20 mouse cellular contexts compared by ENCODE assay signal in genomic region chr5:141131906-141132305, GRCm38 (mm10).
DNase-seq lines count a peak whose midpoint lies in the region; ATAC-seq and TF ChIP-seq lines count a peak whose summit lies in the region.
"Had no signal": no experiment of that assay in that cellular context is flagged by ENCODE, and none has a peak within 500 bp of the region (broad histone marks: within the 10 kb centered on the region; RNA-seq: fewer than 3 reads in every experiment).

No protein-coding gene starts in this region.

- peaks cover 6% of the 10 kb centered on the region for H3K9me3 ChIP-seq in megakaryocyte, embryonic 14.5 days
- H3K9me3 ChIP-seq in ES-E14 (ENCODE audit: control insufficient read depth, insufficient read depth, low read depth, low read length), result no peaks in the 10 kb centered on the region
- no peaks in the 10 kb centered on the region for H3K9me3 ChIP-seq in forebrain, embryonic 13.5 days (replicated peaks)
- H3K9me3 ChIP-seq: embryonic facial prominence, embryonic 12.5 days; hindbrain, embryonic 12.5 days had no signal

- peak overlapping the region; percentile 12 for H3K4me3 ChIP-seq in megakaryocyte, embryonic 14.5 days (replicated peaks)
- no peak overlapping the region for H3K4me3 ChIP-seq in ES-E14 (ENCODE audit: insufficient read depth in 1 of 2, low read depth in 1 of 2, low read length in 2 of 2, poor library complexity in 1 of 2, severe bottlenecking in 1 of 2)
- no peak overlapping the region for H3K4me3 ChIP-seq in forebrain, embryonic 13.5 days
- H3K4me3 ChIP-seq: embryonic facial prominence, embryonic 12.5 days; heart, embryonic 12.5 days; hindbrain, embryonic 12.5 days had no signal

- 71% methylated on average over 9 of the region's 9 CpGs for WGBS in forebrain, embryonic 13.5 days

- in situ Hi-C loops in ES-E14 (cut with MboI; ENCODE audit: low sequenced_read_pairs in 2 of 2, unreplicated experiment in 2 of 2), result no loop called here

- H3K27ac ChIP-seq in ES-E14 (ENCODE audit: insufficient read depth, low read depth, low read length, poor library complexity, severe bottlenecking), result peak overlapping the region; percentile 25; the same call in 1 of the 2 replicates
- H3K27ac ChIP-seq in forebrain, embryonic 13.5 days, result no peak overlapping the region
- H3K27ac ChIP-seq: embryonic facial prominence, embryonic 12.5 days; hindbrain, embryonic 12.5 days had no signal

- H3K4me2 ChIP-seq in forebrain, embryonic 13.5 days, result no peak overlapping the region
- H3K4me2 ChIP-seq: embryonic facial prominence, embryonic 12.5 days; heart, embryonic 12.5 days; hindbrain, embryonic 12.5 days had no signal

- H3K36me3 ChIP-seq in megakaryocyte, embryonic 14.5 days (replicated peaks; ENCODE audit: low read length), result no peaks in the 10 kb centered on the region
- H3K36me3 ChIP-seq in ES-E14 (ENCODE audit: control insufficient read depth, insufficient read depth, low read length, poor library complexity, severe bottlenecking), result no peaks in the 10 kb centered on the region
- H3K36me3 ChIP-seq in forebrain, embryonic 13.5 days (ENCODE audit: poor library complexity, severe bottlenecking), result no peaks in the 10 kb centered on the region
- H3K36me3 ChIP-seq: embryonic facial prominence, embryonic 12.5 days; heart, embryonic 12.5 days; hindbrain, embryonic 12.5 days had no signal

- H3K4me1 ChIP-seq in megakaryocyte, embryonic 14.5 days, result no peaks in the 10 kb centered on the region
- H3K4me1 ChIP-seq in ES-E14 (ENCODE audit: control insufficient read depth in 2 of 2, insufficient read depth in 2 of 2, low read length in 2 of 2, poor library complexity in 1 of 2), result peaks cover 0 to 3% of the 10 kb centered on the region in 2 experiments; a peak in 1 of 4 replicates
- no peaks in the 10 kb centered on the region for H3K4me1 ChIP-seq in forebrain, embryonic 13.5 days

- no peak overlapping the region for H3K9ac ChIP-seq in ES-E14 (ENCODE audit: insufficient read depth, low read depth, low read length, poor library complexity, severe bottlenecking)
- no peak overlapping the region for H3K9ac ChIP-seq in forebrain, embryonic 13.5 days
- H3K9ac ChIP-seq: embryonic facial prominence, embryonic 12.5 days; heart, embryonic 12.5 days; hindbrain, embryonic 12.5 days had no signal

- H3K27me3 ChIP-seq in megakaryocyte, embryonic 14.5 days (replicated peaks), result no peaks in the 10 kb centered on the region
- H3K27me3 ChIP-seq in forebrain, embryonic 13.5 days, result no peaks in the 10 kb centered on the region
- H3K27me3 ChIP-seq: embryonic facial prominence, embryonic 12.5 days; hindbrain, embryonic 12.5 days had no signal

- intact Hi-C loops in heart, postnatal 14 days (cut with DNase I), result no loop called here

- peak; percentile 29 for DNase-seq in adrenal gland, adult 2 months
- DNase-seq in adrenal gland, postnatal 36 days, result no peak
- DNase-seq in heart, adult 11 months, result peak; percentile 66
- DNase-seq in heart, postnatal 14 days, result no peak
- no peak for DNase-seq in ES-E14 (ENCODE audit: low read depth, low spot score)
- DNase-seq: B cell, adult 2 months; cerebellum, adult 11-12 months; cerebellum, adult 9-10 months; gastrocnemius, postnatal 10 days; heart, postnatal 4 days had no signal

- ATAC-seq in megakaryocyte, adult 5-6 weeks (ENCODE audit: poor library complexity, severe bottlenecking), result no peak
- no peak for ATAC-seq in forebrain, embryonic 13.5 days
- ATAC-seq: CD4-positive, CD25-positive, alpha-beta regulatory T cell, adult 4 months; forebrain, embryonic 16.5 days; hindbrain, embryonic 16.5 days; inflammation-experienced regulatory T-cells, adult 6 months had no signal

TF ChIP-seq in ES-E14, 5 proteins besides CTCF, POLR2A, EP300 and RAD21:
- TF ChIP-seq HCFC1 (IDR thresholded peaks at IDR 0.05; ENCODE audit: borderline replicate concordance, insufficient read depth, low read length) (no peak), MAFK (IDR thresholded peaks at IDR 0.05; ENCODE audit: insufficient read depth, low read depth, low read length) (no peak), ZC3H11A (IDR thresholded peaks at IDR 0.05; ENCODE audit: borderline replicate concordance, low read depth, low read length) (no peak), CHD2 (IDR thresholded peaks at IDR 0.05; ENCODE audit: low read depth, low read length) (no peak), ZNF384 (IDR thresholded peaks at IDR 0.05; ENCODE audit: low read depth, low read length) (no peak)

Comparison
In these comparisons a context has a peak if more than half of its experiments do, and no peak if none do; other contexts are left out.
1. DNase-seq: peak in adrenal gland, adult 2 months (single experiment) and heart, adult 11 months (single experiment); none in adrenal gland, postnatal 36 days (0 of 2), heart, postnatal 14 days (0 of 2) and ES-E14 (single experiment).